Comparison of ENCODE assay signal across 22 mouse cellular contexts in the genomic region with DNA sequence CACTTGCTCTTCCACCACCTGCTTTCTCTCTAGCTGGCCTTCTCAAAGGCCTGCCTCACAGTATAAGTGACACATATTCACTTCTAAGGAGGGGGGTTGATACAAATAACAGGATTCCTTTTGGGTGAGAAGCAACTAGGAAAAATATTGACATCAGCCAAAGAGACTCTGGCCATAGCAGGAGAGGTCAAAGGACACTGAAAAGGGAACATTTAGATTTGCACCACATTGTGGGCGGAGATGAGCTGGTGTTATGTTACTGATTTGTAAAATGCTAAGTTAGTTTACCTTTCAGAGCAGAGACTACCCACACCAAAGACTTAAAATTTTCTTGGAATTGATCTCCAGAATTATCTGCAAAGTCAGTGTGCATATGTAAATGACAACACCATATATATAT.
DNase-seq lines count a peak whose midpoint lies in the region; ATAC-seq lines count a peak whose summit lies in the region.
"Had no signal": no experiment of that assay in that cellular context is flagged by ENCODE, and none has a peak within 500 bp of the region (broad histone marks: within the 10 kb centered on the region; RNA-seq: fewer than 3 reads in every experiment).

No protein-coding gene starts in this region.

- 0 out of 2 replicates have a peak, but pooled peaks cover 2% of the 10 kb centered on the region for H3K4me1 ChIP-seq in liver, embryonic 13.5 days (replicated peaks)
- H3K4me1 ChIP-seq in liver, embryonic 11.5 days (replicated peaks; ENCODE audit: control insufficient read depth, insufficient read depth, low read length): no peaks in the 10 kb centered on the region
- H3K4me1 ChIP-seq in midbrain, embryonic 11.5 days (ENCODE audit: control insufficient read depth, insufficient read depth, low read length): no peaks in the 10 kb centered on the region
- H3K4me1 ChIP-seq in midbrain, embryonic 10.5 days: peaks cover under 1% of the 10 kb centered on the region; the same call in 1 of the 2 replicates
- H3K4me1 ChIP-seq: embryonic facial prominence, embryonic 13.5 days; embryonic facial prominence, embryonic 15.5 days; forebrain, embryonic 10.5 days; forebrain, embryonic 12.5 days had no signal

- H3K36me3 ChIP-seq in liver, embryonic 13.5 days: no peaks in the 10 kb centered on the region
- no peaks in the 10 kb centered on the region for H3K36me3 ChIP-seq in liver, embryonic 11.5 days (ENCODE audit: control insufficient read depth, insufficient read depth, low read length)
- H3K36me3 ChIP-seq in midbrain, embryonic 11.5 days (ENCODE audit: control insufficient read depth, insufficient read depth, low read length): no peaks in the 10 kb centered on the region
- no peaks in the 10 kb centered on the region for H3K36me3 ChIP-seq in midbrain, embryonic 10.5 days
- H3K36me3 ChIP-seq: embryonic facial prominence, embryonic 13.5 days; embryonic facial prominence, embryonic 15.5 days; forebrain, embryonic 10.5 days; forebrain, embryonic 12.5 days had no signal

- WGBS in liver, embryonic 13.5 days (ENCODE audit: insufficient replicate concordance): 41% methylated on average over 1 of the region's 1 CpGs
- WGBS in liver, embryonic 11.5 days: 63% methylated on average over 1 of the region's 1 CpGs
- 91% methylated on average over 1 of the region's 1 CpGs for WGBS in midbrain, embryonic 11.5 days
- 86% methylated on average over 1 of the region's 1 CpGs for WGBS in midbrain, embryonic 10.5 days

- no peak overlapping the region for H3K4me2 ChIP-seq in liver, embryonic 13.5 days
- no peak overlapping the region for H3K4me2 ChIP-seq in liver, embryonic 11.5 days
- H3K4me2 ChIP-seq in midbrain, embryonic 11.5 days: no peak overlapping the region
- H3K4me2 ChIP-seq: embryonic facial prominence, embryonic 13.5 days; embryonic facial prominence, embryonic 15.5 days; forebrain, embryonic 12.5 days had no signal

- ATAC-seq in liver, embryonic 13.5 days (ENCODE audit: low read depth): 0 out of 2 replicates have a peak, but pooled peaks have one; percentile 26
- no peak for ATAC-seq in liver, embryonic 11.5 days (replicated peaks; ENCODE audit: low FRiP score)
- ATAC-seq in midbrain, embryonic 11.5 days (ENCODE audit: low FRiP score): no peak
- ATAC-seq: forebrain, embryonic 14.5 days; forebrain, embryonic 16.5 days had no signal

- H3K9ac ChIP-seq in liver, embryonic 13.5 days: no peak overlapping the region
- H3K9ac ChIP-seq in liver, embryonic 11.5 days (ENCODE audit: low read depth, low read length): no peak overlapping the region
- no peak overlapping the region for H3K9ac ChIP-seq in midbrain, embryonic 11.5 days (ENCODE audit: low read length)
- H3K9ac ChIP-seq: embryonic facial prominence, embryonic 13.5 days; embryonic facial prominence, embryonic 15.5 days; forebrain, embryonic 12.5 days had no signal

- no peaks in the 10 kb centered on the region for H3K27me3 ChIP-seq in liver, embryonic 13.5 days
- H3K27me3 ChIP-seq in liver, embryonic 11.5 days (replicated peaks; ENCODE audit: control insufficient read depth, insufficient read depth, low read length): no peaks in the 10 kb centered on the region
- peaks cover 47% of the 10 kb centered on the region for H3K27me3 ChIP-seq in midbrain, embryonic 11.5 days (ENCODE audit: control insufficient read depth, insufficient read depth, low read length)
- H3K27me3 ChIP-seq in midbrain, embryonic 10.5 days (ENCODE audit: low read depth, poor library complexity, severe bottlenecking): peaks cover 82% of the 10 kb centered on the region
- H3K27me3 ChIP-seq: embryonic facial prominence, embryonic 13.5 days; embryonic facial prominence, embryonic 15.5 days had no signal

- H3K27ac ChIP-seq in liver, embryonic 13.5 days: no peak overlapping the region
- no peak overlapping the region for H3K27ac ChIP-seq in liver, embryonic 11.5 days (ENCODE audit: low read depth, low read length)
- H3K27ac ChIP-seq in midbrain, embryonic 11.5 days (ENCODE audit: low read depth, low read length): no peak overlapping the region
- no peak overlapping the region for H3K27ac ChIP-seq in midbrain, embryonic 10.5 days (replicated peaks)
- H3K27ac ChIP-seq: embryonic facial prominence, embryonic 13.5 days; embryonic facial prominence, embryonic 15.5 days; forebrain, embryonic 10.5 days; forebrain, embryonic 12.5 days had no signal

- H3K4me3 ChIP-seq in liver, embryonic 13.5 days (replicated peaks): no peak overlapping the region
- H3K4me3 ChIP-seq in liver, embryonic 11.5 days (ENCODE audit: low read depth, low read length): no peak overlapping the region
- H3K4me3 ChIP-seq in midbrain, embryonic 11.5 days (ENCODE audit: low read depth, low read length): no peak overlapping the region
- H3K4me3 ChIP-seq in midbrain, embryonic 10.5 days: no peak overlapping the region
- H3K4me3 ChIP-seq: embryonic facial prominence, embryonic 13.5 days; embryonic facial prominence, embryonic 15.5 days; erythroblast, embryonic 14.5 days; forebrain, embryonic 10.5 days; forebrain, embryonic 12.5 days had no signal

- no peaks in the 10 kb centered on the region for H3K9me3 ChIP-seq in liver, embryonic 13.5 days (replicated peaks)
- H3K9me3 ChIP-seq in liver, embryonic 11.5 days (ENCODE audit: control insufficient read depth, low read length): no peaks in the 10 kb centered on the region
- no peaks in the 10 kb centered on the region for H3K9me3 ChIP-seq in midbrain, embryonic 11.5 days (ENCODE audit: control insufficient read depth, low read length)
- no peaks in the 10 kb centered on the region for H3K9me3 ChIP-seq in midbrain, embryonic 10.5 days (replicated peaks)
- H3K9me3 ChIP-seq: embryonic facial prominence, embryonic 13.5 days; embryonic facial prominence, embryonic 15.5 days; forebrain, embryonic 10.5 days; forebrain, embryonic 12.5 days had no signal

- DNase-seq in liver, embryonic 13.5 days: no peak
- DNase-seq in liver, embryonic 11.5 days (ENCODE audit: low spot score): no peak
- DNase-seq in midbrain, embryonic 11.5 days (ENCODE audit: low spot score, missing footprints): peak; percentile 31
- no peak for DNase-seq in midbrain, embryonic 10.5 days (ENCODE audit: low spot score)
- no peak for DNase-seq in gastrocnemius, postnatal 4 days (ENCODE audit: low spot score in 2 of 2)
- DNase-seq: adrenal gland, adult 2 months; adrenal gland, postnatal 10 days; adrenal gland, postnatal 25 days; cerebellum, adult 11 months; cerebellum, adult 18-20 months; cerebellum, adult 8-10 months; cerebellum, adult 9-11 months; cerebellum, postnatal 14 days; cerebellum, postnatal 36 days; embryo, embryonic 11 days had no signal
